Mouse (Mus musculus): ENCODE measurements around the gene Tmem100. TPM values are rescaled to one million over a fixed set of nuclear protein-coding genes. Genes with fewer than 3 reads are reported as not detected.

Tmem100 gene
- total RNA-seq (2021) = 10 to 100 TPM; 11.9 to 18.9 TPM
- long read RNA-seq, experiment 1, transcript Tmem100-201 (3 exons, 1,767 nt) = major isoform, 9 of 18 reads
- long read RNA-seq, experiment 1, partial matches to known transcripts = 3 of 18 reads
- long read RNA-seq, experiment 1, other reads (novel, unspliced or antisense) = 6 of 18 reads
- long read RNA-seq, experiment 2, transcript Tmem100-201 (3 exons, 1,767 nt) = major isoform, 64 of 106 reads
- long read RNA-seq, experiment 2, partial matches to known transcripts = 25 of 106 reads
- long read RNA-seq, experiment 2, other reads (novel, unspliced or antisense) = 17 of 106 reads

DNA sequence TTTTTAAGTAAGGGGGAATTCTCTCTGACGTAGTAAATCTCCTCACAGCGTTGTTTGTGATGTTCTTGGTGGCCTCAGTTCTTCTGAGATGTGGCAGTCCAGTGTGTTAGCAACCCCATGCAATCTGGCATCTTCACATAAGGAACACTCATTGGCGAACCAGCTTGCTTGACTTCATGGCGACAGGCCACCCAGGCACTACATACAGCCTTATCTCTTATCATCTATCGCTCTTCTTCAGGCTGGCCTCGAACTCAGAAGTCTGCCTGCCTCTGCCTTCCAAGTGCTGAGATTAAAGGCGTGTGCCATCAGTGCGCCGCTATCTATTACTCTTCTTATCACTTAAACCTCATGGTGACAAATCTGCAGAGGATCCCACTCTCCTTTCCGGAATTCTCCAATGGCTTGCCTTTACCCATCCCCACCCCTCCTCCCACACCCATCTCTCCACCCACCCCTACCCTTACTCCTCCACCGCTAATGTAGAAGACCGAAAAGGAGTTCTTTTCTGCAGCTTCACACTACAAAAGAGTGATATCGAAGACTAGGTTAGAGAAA is at the start of gene Tmem100:
Gene Tmem100 (plus strand): TSS at position 508 of the 558 bp plus-strand sequence.
- no peak for DNase-seq (ENCODE audit: low spot score)

DNA sequence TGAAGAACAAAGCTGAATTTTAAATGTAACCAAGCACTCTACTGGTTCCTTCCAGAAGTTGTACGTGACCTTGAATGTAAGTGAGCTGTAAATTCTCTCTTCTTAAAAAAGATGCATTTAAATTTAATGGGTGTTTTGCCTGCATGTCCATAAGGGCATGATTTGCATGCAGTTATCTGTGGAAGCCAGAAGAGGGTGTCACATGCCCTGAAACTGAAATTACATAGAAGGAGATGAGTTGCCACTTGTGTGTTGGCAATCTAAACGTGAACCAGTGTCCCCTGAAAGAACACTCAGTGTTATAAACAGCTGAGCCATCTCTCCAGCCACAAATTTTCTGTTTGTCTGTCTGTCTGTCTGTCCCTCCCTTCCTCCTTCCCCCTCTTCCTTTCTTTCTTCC is 47.2 kb upstream of the Tmem100 start:
- DNase-seq (ENCODE audit: low spot score) = no peak

DNA sequence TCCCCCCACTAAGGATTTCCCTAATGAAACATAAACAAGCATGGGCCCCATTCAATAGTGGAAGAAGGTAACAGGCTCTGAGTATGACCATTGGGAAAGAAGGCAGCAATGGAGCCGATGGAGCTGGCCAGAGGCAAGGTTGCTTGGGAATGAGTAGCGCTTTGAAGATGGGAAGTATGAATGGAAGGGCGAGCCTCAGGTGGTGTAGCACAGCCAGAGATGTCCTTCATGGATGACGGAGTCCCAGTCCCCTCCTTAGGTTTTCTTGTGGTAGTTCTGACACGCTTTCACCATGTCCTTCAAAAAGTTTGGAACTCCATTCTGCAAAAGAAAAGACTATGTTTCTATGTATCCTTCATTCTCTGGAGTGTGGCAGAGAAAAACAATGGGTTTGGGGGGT is 45.7 kb upstream of the Tmem100 start:
- DNase-seq (ENCODE audit: low spot score) = no peak

DNA sequence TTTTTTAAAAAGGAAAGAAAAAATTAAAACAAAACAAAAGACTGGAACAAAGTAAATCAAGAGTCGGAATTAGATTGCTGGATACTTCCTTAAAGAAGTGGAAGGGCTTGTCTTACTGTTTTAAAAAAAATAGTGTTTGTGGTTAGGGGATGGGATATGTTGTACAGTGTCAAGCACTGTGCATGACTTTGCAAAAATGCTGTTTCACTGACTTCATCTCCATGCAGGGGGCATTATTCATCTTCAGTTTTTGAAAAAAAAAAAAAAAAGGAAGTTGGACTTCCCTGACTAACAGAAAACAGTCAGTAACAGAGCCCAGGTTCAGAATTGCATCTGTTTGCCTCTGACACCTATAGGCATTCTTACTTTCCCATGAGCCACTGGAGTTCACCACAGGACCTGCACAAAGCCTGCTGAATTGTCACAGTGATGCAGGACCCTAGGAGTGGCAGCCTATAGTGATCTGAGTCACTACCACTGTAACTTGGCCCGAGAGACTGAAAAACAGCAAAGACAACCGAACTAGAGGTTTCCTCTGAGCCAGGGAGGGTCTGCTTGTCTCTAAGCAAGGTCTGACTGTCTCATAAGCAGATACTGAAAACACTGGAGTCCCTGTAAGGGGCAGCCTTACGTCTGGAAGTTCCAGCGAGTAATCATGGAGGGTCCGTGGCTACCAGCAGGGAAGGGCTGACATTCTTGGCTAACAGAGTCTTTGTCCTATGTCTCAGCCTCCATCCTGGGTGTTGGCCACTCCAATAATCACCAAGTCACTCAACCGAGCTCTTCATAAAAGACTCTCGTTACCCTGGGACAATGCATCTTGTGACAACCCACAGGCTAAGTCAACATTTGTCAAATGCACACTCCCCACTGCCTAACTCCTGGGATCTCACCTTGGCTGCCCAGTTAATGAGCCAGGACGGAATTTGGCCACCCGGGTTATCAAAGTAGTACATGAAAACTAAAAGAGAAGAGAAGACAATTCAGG is 44.7 kb upstream of the Tmem100 start:
- no peak for DNase-seq (ENCODE audit: low spot score)

DNA sequence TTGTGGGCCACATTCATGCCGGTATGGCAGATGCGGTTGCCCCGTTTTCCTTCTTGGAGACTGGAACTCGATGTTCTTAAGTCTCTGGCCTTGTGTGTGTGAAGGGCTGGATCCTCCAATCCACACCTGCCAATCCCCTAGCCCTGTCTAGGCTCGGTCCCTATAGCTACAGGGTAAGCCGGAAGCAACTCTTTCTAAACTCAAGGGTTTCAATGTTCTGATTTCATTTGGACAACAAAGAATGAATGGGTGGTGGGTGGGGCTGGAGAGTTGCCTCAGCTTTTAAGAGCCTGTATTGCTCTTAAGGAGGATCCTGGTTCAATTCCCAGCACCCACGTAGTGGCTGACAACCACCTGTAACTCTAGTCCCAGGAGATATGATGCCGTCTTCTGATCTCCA is 43.6 kb upstream of the Tmem100 start:
- no peak for DNase-seq (ENCODE audit: low spot score)

DNA sequence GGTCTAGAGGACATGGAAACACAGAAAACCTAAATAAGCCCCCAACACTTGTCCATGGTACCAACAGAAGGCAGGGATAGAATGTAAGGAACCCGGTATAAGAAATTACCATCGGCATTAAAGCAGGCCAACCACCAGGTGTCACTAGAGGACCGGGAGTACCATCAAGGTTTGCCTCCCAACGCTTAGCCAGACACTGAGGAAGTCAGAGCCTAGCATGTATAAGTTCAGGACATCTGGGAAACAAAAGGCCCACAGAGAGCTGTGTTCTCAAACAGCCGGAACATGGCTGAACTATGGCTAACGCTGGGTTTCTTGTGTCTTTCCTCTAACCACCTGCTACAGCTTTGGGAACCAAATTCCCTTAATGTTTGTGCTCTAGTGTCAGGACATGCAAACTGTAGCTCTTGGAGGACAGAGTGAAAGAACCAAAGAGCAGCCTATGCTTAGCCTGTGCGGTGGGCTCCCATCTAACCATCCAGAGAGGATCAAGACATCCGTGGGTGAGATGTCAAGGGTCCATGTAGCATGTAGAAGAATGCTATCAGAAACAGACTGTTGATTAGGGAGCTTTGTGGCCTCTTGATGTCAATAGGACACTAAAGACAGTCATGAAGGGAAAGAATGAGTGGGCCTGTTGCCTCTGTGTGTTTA is 41.1 kb upstream of the Tmem100 start:
- peak; percentile 77 for DNase-seq (ENCODE audit: low spot score)

DNA sequence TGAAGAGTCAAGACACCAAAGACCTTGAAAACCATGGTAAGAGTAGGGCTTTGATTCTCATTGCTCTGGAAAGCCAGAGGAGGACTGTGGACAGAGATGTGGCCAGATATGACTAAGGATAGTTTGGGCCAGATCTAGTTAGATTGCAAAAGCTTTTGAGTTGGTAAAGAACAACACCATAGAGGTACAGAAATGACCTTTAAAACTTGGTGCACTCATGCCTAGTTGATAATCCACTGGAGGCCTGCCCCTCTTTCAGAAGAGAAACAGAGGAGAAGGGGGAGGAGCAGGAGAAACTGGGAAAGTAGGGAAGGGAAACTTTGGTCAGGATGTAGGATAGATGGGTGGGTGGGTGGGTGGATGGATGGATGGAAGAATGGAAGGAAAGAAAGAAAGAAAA is 38.5 kb upstream of the Tmem100 start:
- no peak for DNase-seq (ENCODE audit: low spot score)

DNA sequence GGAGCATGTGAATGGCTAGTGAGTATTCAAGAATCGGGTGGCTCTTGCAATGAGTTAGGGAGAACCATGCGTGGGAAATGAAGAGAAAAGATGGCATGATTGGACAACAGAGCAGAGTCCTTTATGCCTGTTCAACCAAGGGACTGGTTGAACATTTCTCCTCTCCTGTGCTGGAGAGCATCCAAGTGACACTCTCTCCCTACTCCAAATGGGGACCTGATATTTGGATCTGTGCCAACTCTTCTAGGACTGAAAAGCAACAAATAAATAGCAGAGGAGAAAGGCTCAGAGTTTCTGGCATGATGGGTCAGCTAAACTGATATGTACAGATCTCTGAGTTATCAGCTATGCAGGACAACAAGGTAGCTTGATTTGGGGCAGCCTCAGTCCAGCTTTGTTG is 35.4 kb upstream of the Tmem100 start:
- no peak for DNase-seq (ENCODE audit: low spot score)

DNA sequence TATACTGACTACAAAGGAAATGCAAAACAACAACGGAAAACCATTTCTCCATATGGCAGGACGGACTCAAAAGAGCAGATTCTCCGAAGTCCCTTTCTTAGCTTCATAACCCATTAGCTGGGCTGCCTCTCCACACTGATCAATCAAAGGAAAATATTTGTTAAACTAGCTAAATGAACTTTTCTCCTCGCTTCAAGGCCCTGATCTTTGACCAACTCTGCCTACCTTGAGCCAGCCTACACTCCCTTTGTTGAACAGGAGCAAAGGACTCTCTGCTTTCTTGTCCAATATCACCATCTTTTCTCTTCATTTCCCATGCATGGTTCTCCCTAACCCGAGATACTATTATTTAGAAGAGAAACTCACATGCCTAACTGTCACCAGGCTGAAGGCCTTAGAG is 34.6 kb upstream of the Tmem100 start:
- no peak for DNase-seq (ENCODE audit: low spot score)

DNA sequence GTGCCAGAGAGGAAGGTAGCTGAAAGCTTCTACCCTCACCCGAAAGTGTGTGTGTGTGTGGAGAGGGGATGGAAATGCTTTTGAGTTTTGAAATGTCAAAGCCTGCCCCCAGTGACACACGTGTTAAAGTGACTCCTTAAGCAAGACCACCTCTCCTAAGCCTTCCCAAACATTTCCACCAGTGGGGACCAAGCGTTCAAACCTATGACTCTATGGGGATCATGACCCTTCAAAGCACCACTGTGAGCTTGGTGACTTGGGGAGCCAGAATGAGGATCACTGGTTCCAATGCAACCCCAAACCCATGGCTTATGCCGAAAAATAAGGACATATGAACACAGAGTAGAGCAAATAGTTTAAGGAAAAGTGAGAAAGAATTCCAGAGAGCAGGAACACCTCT is 33.7 kb upstream of the Tmem100 start:
- no peak for DNase-seq (ENCODE audit: low spot score)

DNA sequence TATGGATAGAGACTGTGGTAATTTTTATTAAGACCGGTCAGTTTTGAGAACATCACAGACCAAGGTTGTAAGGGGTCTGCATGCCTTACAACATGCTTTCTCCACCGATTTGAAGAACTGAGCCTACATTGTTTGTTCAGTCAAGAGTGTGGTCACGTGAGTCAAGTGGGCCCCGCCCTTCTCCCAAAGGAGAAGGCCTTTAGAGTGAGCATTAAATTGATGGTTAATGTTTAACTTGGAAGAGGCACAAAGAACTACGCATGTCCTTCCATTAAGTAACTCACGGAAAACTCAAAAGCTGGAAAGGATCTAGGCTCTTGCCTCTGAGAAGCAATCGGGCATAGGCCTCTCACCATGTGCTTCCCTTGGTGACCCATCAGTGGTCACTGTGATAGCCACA is 33.3 kb upstream of the Tmem100 start:
- DNase-seq (ENCODE audit: low spot score) = no peak

DNA sequence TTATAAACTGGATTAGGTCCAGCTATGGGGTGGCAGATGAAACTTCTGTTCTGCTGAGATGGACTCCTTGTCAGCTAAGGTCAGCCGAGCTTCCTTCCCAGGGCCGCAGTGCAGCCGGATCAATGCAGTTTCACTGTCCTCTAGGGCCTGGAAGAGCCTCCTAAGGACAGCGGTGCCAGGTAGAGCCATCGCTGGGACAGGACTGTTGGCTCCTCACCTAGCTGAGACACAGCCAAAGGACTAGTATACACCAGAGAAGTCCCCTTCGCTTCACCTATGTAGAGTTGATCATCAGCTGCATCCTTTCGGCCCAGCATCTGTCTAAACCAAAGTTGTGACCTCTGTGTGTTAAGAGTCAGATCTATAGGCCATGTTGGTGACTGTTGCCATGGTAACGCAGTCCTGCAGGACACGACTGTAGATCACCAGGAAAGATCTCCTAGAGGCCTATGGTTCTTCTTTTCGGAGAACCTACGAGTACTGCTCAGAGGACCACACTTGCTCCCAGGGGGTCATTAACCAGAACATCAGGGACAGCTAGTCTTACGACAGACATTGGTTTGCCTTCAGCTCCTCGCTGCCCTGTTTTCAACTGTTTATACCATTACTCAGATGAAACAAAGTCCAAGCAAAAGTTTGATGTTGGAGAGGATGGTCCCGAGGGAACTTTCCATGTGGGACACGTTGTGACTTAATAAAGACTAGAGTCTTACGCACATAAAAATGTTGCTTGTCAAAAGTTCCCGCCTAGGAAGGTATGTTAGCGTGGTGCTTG is 31.0 kb upstream of the Tmem100 start:
- DNase-seq (ENCODE audit: low spot score) = no peak

DNA sequence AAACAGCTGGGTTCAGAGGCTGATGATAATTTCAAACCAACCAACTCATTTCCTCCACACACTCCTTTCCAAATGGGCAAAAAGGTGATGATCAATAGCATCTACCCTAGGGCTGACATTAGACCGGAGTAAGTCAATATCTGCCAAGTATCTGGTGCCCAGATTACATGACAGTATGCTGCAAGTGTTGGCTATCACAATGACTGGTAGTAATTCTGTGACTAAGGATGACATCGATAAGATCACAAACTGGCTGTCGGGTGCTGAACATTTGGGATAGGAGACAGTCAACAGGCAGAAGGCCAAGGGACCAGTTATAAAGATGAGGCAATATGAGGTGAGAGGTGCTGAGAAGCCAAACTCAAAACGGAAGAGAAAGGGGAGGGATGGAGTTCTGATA is 29.5 kb upstream of the Tmem100 start:
- DNase-seq (ENCODE audit: low spot score) = no peak

DNA sequence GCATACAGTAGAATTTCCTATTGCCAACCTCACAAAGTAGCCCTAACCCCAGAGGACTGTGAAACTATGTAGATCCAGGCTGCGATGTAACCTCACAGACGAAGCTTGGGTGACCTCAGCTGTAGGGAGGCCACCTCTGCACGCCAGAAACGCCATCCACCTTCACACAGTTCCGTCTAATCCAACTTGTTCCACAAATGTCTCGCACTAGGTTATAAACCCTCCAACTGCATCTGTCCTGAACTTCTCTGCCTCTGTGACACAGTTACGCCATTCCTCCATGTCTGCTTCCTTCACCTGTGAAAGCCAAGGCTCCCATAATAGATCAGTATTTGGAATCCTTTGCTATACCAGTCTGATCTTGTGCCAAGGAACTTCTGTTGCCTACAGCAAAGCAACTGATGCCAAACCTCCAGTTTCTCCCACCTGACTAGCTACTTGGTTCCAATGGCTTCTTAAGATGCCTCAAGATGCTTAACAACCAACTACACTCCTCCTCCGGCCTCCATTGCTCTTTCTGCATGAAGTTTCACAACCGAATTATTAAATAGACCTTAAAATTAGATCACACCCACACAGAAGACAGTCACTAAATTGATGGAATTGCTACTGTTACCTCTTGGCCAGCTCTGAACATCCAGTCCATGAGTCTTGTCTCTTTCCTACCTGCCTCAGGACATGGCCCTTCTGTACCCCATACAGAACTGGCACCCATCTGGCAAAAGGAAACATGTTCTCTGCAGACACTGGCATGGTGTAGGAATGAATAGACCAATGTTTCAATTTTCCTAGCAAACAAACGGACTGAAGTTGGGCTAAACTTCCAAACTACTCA is 28.5 kb upstream of the Tmem100 start:
- DNase-seq (ENCODE audit: low spot score) = no peak

DNA sequence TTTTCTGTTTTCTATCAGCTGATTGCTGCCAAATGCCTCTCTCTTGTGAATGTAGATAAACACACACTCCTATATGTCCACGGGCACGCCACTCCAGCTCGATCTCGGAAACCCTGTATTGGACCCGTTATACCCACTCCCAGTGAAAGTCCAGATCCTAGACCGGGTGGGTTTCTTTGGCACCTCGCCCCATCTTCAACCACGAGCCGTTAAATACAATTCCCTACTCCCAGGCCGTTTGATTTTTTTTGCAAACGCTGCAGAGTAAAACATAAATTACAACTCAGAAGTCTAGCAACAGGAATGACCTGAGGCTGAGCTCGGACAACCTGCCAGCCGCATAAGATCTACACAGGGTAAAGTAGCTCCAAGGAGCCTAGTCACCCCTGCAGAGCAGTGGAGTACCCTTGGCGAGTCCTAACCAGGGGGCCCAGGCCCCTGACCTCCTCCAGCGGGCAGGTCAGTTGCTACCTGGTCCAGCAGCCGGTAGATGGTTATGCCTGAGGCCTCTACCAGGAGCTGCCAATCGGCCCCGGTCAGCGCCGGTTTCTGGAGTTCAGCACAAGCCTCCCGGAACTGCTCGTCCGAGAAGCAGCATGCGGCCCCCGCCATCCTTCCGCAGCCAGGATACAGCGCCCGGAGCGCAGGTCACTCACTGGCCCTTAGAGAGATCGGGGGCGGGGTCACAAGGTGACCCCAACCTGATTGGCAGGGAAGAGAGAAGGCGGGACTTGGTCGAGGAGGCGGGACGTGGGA is 27.7 kb upstream of the Tmem100 start, which contains the start of gene Pctp:
Gene Pctp (minus strand): TSS at position 664 of the 756 bp plus-strand sequence.
- DNase-seq (ENCODE audit: low spot score) = peak; percentile 79

DNA sequence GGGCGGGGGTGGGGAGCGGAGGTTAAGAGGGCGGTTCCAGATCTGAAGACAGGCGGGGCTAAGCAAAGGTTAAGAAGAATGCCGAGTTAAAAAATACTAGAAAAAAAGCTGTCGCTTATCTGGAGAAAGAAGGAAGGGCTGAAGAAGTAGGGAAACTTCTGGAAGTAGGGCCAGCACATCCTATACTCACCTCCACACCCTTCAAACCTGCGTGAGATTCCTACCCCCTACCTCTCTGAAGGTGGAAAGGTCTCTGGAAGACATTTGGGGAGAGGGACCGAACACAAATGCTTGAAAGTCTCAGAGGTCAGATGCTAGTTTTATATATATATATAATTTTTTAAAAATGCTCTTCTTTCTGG is 27.2 kb upstream of the Tmem100 start:
- no peak for DNase-seq (ENCODE audit: low spot score)

DNA sequence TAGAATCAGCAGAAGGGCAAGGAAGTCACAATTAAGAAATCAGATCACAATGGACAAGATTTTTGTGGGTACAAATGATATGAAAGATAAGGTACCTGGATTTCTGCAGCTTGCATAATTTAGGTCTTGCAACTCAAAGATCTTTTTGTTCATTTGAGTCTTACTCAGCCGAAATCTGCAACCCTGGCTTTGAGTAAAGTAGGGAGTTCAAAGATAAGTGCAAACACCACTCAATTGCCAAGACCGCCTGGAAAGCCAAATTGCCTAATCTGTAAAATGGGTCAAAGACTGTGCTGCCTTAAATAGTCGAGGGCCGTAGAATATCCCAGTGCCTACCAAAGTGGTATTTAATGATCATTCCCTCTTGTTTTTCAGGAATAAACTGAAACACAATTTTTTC is 26.8 kb upstream of the Tmem100 start:
- DNase-seq (ENCODE audit: low spot score) = no peak

DNA sequence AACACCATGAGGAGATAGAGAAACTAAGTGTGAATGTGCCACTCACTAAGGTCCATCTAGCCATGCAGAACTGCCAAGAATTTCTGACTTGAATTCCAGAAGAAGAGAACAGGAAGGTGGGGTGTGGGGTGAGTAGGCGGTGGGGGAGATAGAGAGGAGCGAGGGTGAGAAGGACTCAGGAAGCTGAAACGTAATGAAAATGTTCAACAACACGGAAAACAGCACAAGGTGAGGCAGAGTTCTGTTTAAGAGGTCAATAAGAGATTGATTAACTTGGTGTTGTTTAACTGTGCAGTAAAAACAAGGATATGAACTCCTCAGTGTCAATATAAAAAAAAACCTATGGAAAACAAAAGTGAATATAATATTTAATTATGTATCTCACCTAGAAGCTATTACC is 24.0 kb upstream of the Tmem100 start:
- no peak for DNase-seq (ENCODE audit: low spot score)

DNA sequence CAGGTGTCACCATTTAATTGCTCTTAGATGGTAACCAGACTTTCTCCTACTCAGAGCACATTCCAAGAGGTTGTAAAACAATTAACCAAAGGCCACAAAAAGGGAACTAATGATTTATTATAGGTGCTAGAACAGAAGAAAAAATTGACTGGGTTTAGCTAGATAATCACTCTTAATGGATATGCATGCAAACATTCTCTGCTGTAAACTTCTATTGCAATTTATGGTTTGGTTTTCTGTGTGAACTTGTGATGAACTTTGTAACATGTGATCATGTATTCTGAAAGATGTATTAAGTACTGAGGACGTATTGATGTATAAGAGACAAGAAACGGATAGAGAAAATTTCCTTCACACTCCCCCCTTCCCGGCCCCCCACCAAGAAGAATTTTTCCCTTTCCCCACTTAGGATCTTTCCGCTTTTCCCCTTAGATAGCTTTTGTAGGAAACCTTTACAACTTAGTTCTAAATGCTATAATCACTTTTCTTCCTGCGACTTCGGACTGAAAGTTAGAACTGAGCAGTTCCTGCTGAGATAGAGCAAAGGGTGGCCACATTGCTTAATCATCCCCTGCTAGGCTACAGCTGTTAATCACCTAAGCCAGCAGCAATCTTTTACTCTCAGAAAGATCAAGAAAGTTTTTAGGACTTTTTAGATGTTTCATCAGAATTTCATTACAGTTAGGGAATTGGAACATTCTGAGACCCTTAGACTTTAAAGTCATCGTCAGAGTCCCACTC is 22.2 kb upstream of the Tmem100 start:
- DNase-seq (ENCODE audit: low spot score) = no peak
